Mouse (Mus musculus): ENCODE results near the gene Cmss1. TPM values are rescaled to one million over a fixed set of nuclear protein-coding genes. Genes with fewer than 3 reads are reported as not detected.

Gene Cmss1
- total and polyA plus RNA-seq, 2 experiments from 2014 or later = 14.7 to 43.4 TPM

- H3K4me1 ChIP-seq (ENCODE audit: insufficient read depth, low read length) = no peaks in the 10 kb centered on the region
- no peak for ATAC-seq (ENCODE audit: low FRiP score)
- no peak overlapping the region for H3K4me2 ChIP-seq (ENCODE audit: low read depth, low read length, poor library complexity, severe bottlenecking)
- no peak for TF ChIP-seq CTCF (IDR thresholded peaks at IDR 0.05)
- no peaks in the 10 kb centered on the region for H3K36me3 ChIP-seq (ENCODE audit: insufficient read depth, low read length)
- no peak for DNase-seq (ENCODE audit: low spot score)
- no peak overlapping the region for H3K9ac ChIP-seq (replicated peaks; ENCODE audit: low read length, poor library complexity, severe bottlenecking)
- no peaks in the 10 kb centered on the region for H3K27me3 ChIP-seq (ENCODE audit: insufficient read depth, low read length)
- H3K4me3 ChIP-seq (ENCODE audit: low read depth, low read length) = no peak overlapping the region
- WGBS = 56% methylated on average over 3 of the region's 3 CpGs
- H3K27ac ChIP-seq (ENCODE audit: low read depth, low read length) = no peak overlapping the region
- H3K9me3 ChIP-seq (ENCODE audit: low read length) = no peaks in the 10 kb centered on the region
Observed at GRCm38 (mm10) chr16:57346258-57346657, 260.4 kb downstream of the Cmss1 start.

- ATAC-seq (ENCODE audit: low FRiP score) = no peak
- Histone ChIP-seq H3K4me2 (ENCODE audit: low read depth, low read length, poor library complexity, severe bottlenecking) (no peak overlapping the region), H3K27me3 (ENCODE audit: insufficient read depth, low read length) (no peaks in the 10 kb centered on the region), H3K4me1 (ENCODE audit: insufficient read depth, low read length) (no peaks in the 10 kb centered on the region), H3K27ac (ENCODE audit: low read depth, low read length) (no peak overlapping the region), H3K36me3 (ENCODE audit: insufficient read depth, low read length) (no peaks in the 10 kb centered on the region), H3K4me3 (ENCODE audit: low read depth, low read length) (no peak overlapping the region), H3K9ac (replicated peaks; ENCODE audit: low read length, poor library complexity, severe bottlenecking) (no peak overlapping the region), H3K9me3 (ENCODE audit: low read length) (no peaks in the 10 kb centered on the region)
- no peak for TF ChIP-seq CTCF (IDR thresholded peaks at IDR 0.05)
- WGBS = 52% methylated on average over 5 of the region's 5 CpGs
- DNase-seq (ENCODE audit: low spot score) = peak; percentile 49
Observed at GRCm38 (mm10) chr16:57340613-57340898, 266.1 kb downstream of the Cmss1 start.

GRCm38 (mm10) chr16:57339765-57340612 lies 266.7 kb downstream of the Cmss1 start:
- H3K9me3 ChIP-seq (ENCODE audit: low read length) = no peaks in the 10 kb centered on the region
- no peaks in the 10 kb centered on the region for H3K36me3 ChIP-seq (ENCODE audit: insufficient read depth, low read length)
- no peak overlapping the region for H3K27ac ChIP-seq (ENCODE audit: low read depth, low read length)
- no peak for ATAC-seq (ENCODE audit: low FRiP score)
- WGBS = 85% methylated on average over 8 of the region's 8 CpGs
- no peaks in the 10 kb centered on the region for H3K27me3 ChIP-seq (ENCODE audit: insufficient read depth, low read length)
- no peak for DNase-seq (ENCODE audit: low spot score)
- no peak overlapping the region for H3K4me3 ChIP-seq (ENCODE audit: low read depth, low read length)
- no peaks in the 10 kb centered on the region for H3K4me1 ChIP-seq (ENCODE audit: insufficient read depth, low read length)
- H3K9ac ChIP-seq (replicated peaks; ENCODE audit: low read length, poor library complexity, severe bottlenecking) = no peak overlapping the region
- no peak for TF ChIP-seq CTCF (IDR thresholded peaks at IDR 0.05)
- no peak overlapping the region for H3K4me2 ChIP-seq (ENCODE audit: low read depth, low read length, poor library complexity, severe bottlenecking)

GRCm38 (mm10) chr16:57336770-57337423 lies 269.8 kb downstream of the Cmss1 start:
- Histone ChIP-seq H3K4me1 (ENCODE audit: insufficient read depth, low read length) (no peaks in the 10 kb centered on the region), H3K4me2 (ENCODE audit: low read depth, low read length, poor library complexity, severe bottlenecking) (no peak overlapping the region), H3K36me3 (ENCODE audit: insufficient read depth, low read length) (no peaks in the 10 kb centered on the region), H3K4me3 (ENCODE audit: low read depth, low read length) (no peak overlapping the region), H3K9ac (replicated peaks; ENCODE audit: low read length, poor library complexity, severe bottlenecking) (no peak overlapping the region), H3K9me3 (ENCODE audit: low read length) (no peaks in the 10 kb centered on the region), H3K27ac (ENCODE audit: low read depth, low read length) (no peak overlapping the region), H3K27me3 (ENCODE audit: insufficient read depth, low read length) (no peaks in the 10 kb centered on the region)
- ATAC-seq (ENCODE audit: low FRiP score) (no peak), DNase-seq (ENCODE audit: low spot score) (no peak)
- WGBS = 77% methylated on average over 11 of the region's 11 CpGs
- no peak for TF ChIP-seq CTCF (IDR thresholded peaks at IDR 0.05)

- 83% methylated on average over 7 of the region's 7 CpGs for WGBS
- no peak overlapping the region for H3K9ac ChIP-seq (replicated peaks; ENCODE audit: low read length, poor library complexity, severe bottlenecking)
- no peak overlapping the region for H3K27ac ChIP-seq (ENCODE audit: low read depth, low read length)
- no peak for TF ChIP-seq CTCF (IDR thresholded peaks at IDR 0.05)
- H3K9me3 ChIP-seq (ENCODE audit: low read length) = no peaks in the 10 kb centered on the region
- DNase-seq (ENCODE audit: low spot score) (no peak), ATAC-seq (ENCODE audit: low FRiP score) (no peak)
- H3K4me3 ChIP-seq (ENCODE audit: low read depth, low read length) = no peak overlapping the region
- H3K36me3 ChIP-seq (ENCODE audit: insufficient read depth, low read length) = no peaks in the 10 kb centered on the region
- H3K4me2 ChIP-seq (ENCODE audit: low read depth, low read length, poor library complexity, severe bottlenecking) = no peak overlapping the region
- H3K27me3 ChIP-seq (ENCODE audit: insufficient read depth, low read length) = no peaks in the 10 kb centered on the region
- H3K4me1 ChIP-seq (ENCODE audit: insufficient read depth, low read length) = no peaks in the 10 kb centered on the region
Observed at GRCm38 (mm10) chr16:57332301-57332700, 274.4 kb downstream of the Cmss1 start.

GRCm38 (mm10) chr16:57330111-57330510 lies 276.6 kb downstream of the Cmss1 start:
- no peak for TF ChIP-seq CTCF (IDR thresholded peaks at IDR 0.05)
- DNase-seq (ENCODE audit: low spot score) = no peak
- H3K4me2 ChIP-seq (ENCODE audit: low read depth, low read length, poor library complexity, severe bottlenecking) = no peak overlapping the region
- WGBS = 78% methylated on average over 2 of the region's 2 CpGs
- H3K4me3 ChIP-seq (ENCODE audit: low read depth, low read length) = no peak overlapping the region
- H3K9me3 ChIP-seq (ENCODE audit: low read length) = no peaks in the 10 kb centered on the region
- ATAC-seq (ENCODE audit: low FRiP score) = no peak
- H3K4me1 ChIP-seq (ENCODE audit: insufficient read depth, low read length) = no peaks in the 10 kb centered on the region
- no peak overlapping the region for H3K27ac ChIP-seq (ENCODE audit: low read depth, low read length)
- H3K9ac ChIP-seq (replicated peaks; ENCODE audit: low read length, poor library complexity, severe bottlenecking) = no peak overlapping the region
- no peaks in the 10 kb centered on the region for H3K27me3 ChIP-seq (ENCODE audit: insufficient read depth, low read length)
- no peaks in the 10 kb centered on the region for H3K36me3 ChIP-seq (ENCODE audit: insufficient read depth, low read length)

Data from midbrain, postnatal 0 days (tissue).